Mouse (Mus musculus) right cerebral cortex, postnatal 36 days (tissue): ENCODE measurements around the gene Smpd4.
"Not testable (repeated sequence)": the region's sequence is repeated elsewhere in the genome, so short reads cannot be mapped to it uniquely, and the experiment has no call there.

Experiments used
- DNase-seq, 2 experiments: peaks; one replicate each; pipeline ENCODE4 v3.0.0; 2022; ENCODE audit warnings: low spot score in 2 of 2, mixed read lengths in 1 of 2

The Smpd4 gene

DNA sequence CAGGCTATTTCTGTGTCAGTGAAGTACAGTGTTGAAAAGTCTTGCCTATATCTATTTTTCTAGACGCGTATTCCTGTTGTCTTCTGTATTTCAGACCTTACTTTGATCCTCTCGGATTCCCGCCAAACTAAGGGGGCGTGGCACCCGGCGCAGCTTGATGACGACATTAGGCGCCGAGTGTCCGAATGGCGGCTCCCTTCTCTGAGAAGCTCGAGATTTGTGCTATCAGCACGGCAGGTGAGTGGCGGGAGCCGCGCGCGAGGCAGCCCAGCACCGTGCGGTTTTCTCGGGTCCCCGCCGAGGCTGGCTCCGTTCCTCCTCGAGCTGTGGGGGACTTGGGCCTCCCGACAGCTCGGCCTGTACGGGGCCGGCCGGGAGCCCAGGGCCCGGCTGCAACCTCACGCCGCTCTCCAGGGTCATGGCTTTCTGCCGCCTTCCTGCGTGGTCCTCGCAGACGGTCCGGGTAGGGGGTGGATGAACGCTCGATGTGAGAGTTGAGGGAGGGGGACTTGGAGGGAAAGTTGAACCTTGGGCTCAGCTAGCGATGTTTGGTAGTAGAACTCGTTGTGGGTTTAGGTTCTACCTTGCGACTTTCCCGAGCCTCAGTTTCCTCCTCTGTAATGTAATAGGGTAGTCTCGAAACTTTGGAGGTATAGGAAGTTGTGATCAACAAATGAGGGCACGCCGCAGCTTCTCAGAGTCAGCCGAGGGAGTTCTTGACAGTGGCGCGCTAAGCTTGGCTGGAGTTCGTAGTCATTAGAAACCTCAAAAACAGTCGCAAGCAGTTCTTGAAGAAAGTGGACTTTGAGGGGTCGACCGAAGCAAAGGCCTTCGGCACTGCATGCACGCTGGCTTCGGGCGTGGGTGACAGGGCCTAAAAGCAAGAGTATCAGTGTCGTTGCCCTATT is at the start of gene Smpd4:
Gene Smpd4, plus strand, starts transcription at position 157 of the 908 bp plus-strand sequence.
- DNase-seq, result peak; percentile 71 to 82

DNA sequence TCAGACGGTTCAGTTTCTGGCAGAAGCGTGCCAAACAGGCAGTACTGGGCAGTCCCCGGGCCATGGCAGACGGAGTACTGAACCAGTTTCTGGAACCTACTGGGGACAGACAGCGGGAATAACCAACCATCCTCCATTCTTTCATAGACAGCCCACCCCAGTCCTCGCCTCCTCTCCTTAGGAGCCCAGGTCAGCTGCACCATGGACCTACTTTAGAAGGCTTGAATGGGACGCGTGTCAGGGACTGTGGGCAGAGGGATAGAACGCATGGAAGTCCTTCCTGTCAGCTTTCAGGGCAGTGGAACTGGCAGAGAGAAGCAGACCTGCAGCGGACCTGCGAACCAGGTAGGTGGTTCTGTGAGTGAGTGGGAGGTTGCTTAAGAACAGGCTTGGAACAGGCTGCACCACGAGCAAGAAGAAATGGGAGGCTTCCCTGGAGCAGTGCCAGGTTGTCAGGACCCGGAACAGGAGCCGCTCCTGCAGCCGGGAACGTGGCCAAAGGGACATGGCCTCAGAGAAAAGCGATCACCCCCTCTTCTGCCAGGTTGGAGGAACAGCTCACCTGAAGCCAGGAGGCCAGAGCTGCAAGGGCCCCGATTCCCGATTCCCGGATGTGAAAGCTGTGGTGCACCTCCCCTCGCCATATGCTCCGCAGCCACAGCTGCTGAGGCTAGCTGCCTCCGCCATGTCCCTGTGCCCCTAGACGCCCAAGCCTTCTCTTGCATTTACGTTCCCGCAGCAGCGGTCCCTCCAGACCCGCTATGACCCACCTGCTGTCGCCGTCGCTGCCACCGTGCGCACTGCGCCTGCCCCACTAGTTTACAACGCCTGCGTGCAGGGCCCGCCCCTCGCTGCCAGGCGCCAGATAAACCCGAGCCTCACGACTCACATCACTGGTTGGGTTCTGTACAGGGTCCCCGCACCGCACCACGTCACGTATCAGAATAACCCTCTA is 43.0 kb upstream of the Smpd4 start:
- peak; percentile 80 to 81 for DNase-seq

GRCm38 (mm10) chr16:17576825-17577215 is 42.3 kb upstream of the Smpd4 start:
- DNase-seq, result no peak

GRCm38 (mm10) chr16:17583064-17583463 is 36.1 kb upstream of the Smpd4 start, which contains the start of gene Slc7a4:
Slc7a4 (minus strand) TSS chr16:17583214.
- DNase-seq, result no peak

DNA sequence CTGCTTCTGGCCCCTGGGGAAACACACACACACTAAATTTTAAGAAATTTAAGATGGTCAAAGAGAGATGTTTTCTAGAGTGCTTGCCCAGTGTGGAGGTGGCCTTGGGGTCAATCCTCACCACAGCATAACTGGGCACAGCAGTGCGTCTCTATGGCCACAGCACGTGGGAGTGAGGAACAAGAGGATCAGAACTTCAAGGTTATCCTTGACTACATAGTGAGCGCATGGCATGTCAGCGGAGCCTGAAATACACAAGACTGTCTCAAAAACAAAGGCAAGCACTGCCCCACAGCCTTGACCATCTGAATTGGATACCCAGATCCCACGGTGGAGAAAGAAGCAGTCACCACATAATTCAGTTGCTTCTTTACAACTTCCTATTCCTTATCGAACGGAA is 34.6 kb upstream of the Smpd4 start:
- DNase-seq, result no peak

- DNase-seq, result no peak
These were observed 28.4 kb upstream of the Smpd4 start for GRCm38 (mm10) chr16:17590731-17591130.

- DNase-seq, result no peak
These were observed 18.1 kb upstream of the Smpd4 start for GRCm38 (mm10) chr16:17600944-17601562.

DNA sequence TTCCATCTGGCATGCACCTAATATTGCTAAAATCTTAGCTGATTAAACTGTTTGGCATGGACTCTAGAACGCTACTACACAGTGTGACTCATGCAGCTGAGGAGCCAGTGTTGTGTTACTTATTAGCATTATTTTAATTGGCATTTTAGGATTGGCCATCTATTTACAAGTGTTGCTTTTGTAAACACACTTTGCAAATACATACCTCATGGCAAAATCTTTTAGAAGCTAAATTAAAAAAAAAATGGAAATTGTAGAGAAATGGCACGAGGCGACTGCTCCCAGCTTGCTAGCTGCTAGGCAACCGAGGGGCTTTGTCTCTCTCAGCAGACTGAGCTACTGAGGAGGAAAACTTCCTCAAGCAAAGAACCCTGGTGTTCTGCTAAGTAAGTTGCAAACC is 14.2 kb upstream of the Smpd4 start:
- DNase-seq, result no peak

DNA sequence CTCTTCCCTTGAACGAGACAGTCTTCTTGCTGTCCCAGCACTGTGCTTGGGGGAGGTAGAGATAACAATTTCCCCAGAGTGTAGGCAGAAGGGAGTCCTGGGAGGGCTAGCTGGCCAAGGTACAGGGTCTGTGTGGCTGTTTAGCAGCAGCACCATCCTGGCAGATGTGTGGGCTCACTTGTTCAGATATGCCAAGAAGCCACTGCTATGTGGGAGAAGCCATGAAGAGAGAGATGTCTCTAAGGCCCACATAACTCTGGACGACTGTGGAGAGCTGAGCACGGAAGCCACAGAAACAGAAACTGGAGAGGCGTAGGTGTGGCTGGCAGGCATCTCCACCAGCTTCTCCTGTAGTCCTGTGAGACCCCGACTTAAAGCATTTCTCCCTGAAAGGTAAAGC is 13.5 kb upstream of the Smpd4 start:
- DNase-seq, result peak in 1 of 2 experiments; percentile 36

GRCm38 (mm10) chr16:17611383-17611782 is 7.8 kb upstream of the Smpd4 start:
- peak in 1 of 2 experiments; percentile 34 for DNase-seq

- DNase-seq, result not testable (repeated sequence)
These were observed 4.4 kb upstream of the Smpd4 start for GRCm38 (mm10) chr16:17614740-17615139.

DNA sequence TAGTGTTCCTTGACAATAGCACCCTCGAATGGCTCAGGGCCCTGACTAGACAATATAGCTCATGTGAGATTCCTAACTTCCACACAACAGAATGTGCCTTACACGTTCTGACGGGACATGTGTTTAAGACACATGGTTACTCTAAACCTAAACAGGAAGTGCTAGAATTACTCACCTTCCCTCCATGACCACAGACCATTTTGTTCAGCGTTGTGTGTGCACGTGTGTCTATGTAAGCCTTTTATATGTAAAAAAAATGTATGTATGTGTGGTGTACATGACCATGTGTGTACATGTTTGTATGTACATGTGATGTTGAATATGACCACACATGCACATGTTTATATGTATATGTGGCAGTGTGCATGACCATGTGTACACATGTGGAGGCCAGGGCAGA is 2.9 kb upstream of the Smpd4 start:
- DNase-seq, result no peak

- no peak for DNase-seq
These were observed 1.1 kb upstream of the Smpd4 start for GRCm38 (mm10) chr16:17617922-17618565.

DNA sequence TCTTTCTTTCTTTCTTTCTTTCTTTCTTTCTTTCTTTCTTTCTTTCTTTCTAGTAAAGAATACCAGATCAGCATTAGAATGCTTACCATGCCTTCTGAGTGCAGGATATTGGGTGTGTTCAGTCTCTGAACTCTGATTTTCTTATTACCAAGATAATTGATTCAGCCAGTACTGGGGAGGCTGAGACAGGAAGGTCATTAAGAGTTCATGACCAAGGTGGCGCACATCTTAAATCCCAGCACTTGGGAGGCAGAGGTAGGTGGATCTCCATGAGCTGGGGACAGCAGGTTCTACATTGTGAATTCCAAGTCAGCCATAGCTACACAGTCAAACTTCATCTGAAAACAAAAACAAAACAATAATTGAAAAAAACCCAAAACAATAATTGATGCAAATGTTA is 2.8 kb downstream of the Smpd4 start:
- no peak for DNase-seq

DNA sequence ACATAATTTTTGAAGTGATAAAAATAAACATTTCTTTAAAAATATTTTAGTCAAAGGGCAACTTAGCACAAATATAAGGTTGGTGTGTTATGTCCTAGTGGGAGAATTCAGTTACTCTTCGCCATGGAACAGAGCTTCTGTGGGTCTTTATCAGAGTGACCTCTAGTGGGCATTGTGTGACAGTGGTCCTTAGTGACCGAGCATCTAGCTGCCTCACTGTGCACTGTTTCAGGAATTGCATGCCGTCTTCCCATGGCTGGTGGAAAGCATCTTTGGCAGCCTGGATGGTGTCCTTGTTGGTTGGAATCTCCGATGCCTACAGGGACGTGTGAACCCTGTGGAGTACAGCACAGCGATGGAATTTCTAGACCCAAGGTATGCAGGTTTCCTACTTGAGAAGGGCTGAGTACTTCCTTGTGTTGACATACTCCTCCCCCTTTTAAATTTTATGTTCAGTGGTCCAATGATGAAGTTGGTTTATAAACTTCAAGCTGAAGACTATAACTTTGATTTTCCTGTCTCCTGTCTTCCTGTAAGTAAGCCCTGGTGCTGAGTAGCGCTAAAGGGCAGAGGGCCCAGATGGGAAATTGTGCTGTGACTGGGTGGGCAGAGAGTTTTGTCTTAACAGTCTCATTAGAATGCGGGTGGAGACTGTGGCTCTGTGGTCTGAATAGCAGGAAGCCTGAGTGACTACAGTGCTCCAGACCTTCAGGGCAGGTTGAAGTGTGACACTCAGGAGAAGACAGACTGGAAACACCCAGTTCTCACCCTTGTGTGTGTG is 6.5 kb downstream of the Smpd4 start:
- DNase-seq, result no peak

DNA sequence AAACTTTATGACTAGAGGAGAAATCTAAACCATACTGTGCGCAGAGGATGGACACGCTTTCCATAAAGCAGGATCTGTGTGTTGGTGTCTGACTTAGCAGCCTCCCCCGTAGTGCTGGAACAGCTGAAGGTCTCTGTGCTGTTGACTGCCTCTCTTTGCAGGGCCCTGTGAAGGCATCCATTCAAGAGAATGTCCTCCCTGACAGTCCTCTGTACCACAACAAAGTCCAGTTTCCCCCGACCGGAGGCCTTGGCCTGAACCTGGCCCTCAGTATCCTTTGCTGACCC is 7.1 kb downstream of the Smpd4 start:
- no peak for DNase-seq

DNA sequence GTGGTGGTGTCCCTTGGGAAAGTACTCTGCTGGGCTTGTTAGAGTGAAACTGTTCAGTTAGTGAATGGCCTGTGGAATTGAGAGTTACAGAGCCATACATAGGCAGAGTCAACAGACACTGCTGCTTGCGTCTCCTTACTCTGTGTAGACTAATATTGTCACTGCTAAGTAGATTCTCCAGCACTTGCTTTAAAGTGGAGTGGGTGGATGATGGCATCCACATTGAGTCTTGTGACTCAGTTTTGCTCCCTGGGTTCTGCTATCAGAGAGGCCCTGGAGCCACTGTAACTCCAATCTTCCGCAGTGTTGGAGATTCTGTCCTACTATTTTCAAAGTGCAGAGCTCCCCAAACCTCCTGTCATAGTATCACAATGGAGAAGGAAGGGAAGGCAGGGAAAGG is 13.4 kb downstream of the Smpd4 start:
- no peak for DNase-seq

DNA sequence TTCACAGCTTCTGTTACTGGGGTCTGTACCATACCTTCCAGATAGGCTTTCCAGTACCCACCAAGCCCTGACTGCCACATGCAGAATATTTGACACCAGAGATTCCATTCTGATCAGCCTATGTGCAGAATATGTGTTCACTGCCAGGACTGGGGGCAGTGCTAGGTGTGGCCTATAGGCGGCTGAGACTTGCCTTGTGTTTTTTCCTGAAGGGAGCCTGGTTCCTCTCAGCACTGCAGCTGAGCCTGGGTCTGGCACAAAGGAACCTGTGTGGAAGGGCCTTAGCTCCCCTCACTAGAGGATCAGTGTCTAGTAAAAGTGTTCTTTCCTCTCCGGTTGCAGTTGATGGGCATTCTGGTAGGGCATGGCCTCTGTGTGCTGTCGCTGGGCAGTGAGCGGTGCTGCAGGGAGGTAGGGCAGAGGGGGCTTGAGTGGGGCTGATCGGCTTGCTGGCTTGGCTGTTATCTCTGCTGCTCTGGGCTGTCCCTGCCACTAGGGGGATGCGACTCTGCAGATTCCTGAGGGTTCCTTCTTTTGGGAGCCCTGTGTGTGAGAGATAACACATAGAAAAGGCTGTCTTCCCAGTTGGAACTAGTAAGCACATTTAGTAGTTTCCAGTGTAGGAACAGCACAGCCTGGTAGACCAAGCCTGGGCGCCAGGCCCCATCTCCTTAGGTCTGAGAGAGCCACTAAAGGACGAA is 14.5 kb downstream of the Smpd4 start:
- no peak for DNase-seq

- DNase-seq, result no peak
These were observed 17.8 kb downstream of the Smpd4 start for GRCm38 (mm10) chr16:17636904-17637303.

GRCm38 (mm10) chr16:17637610-17638009 is 18.5 kb downstream of the Smpd4 start:
- DNase-seq, result no peak
